Mouse (Mus musculus): ENCODE measurements around the gene Rrm2. TPM values are rescaled to one million over a fixed set of nuclear protein-coding genes. Genes with fewer than 3 reads are reported as not detected.
A peak's percentile ranks its signal among the peaks of the same experiment; 100 is the strongest.
"Not testable (repeated sequence)": the region's sequence is repeated elsewhere in the genome, so short reads cannot be mapped to it uniquely, and the experiment has no call there.

Gene Rrm2
- total RNA-seq, 2 experiments from 2014 or later, result 4.9 to 5.2 TPM

DNA sequence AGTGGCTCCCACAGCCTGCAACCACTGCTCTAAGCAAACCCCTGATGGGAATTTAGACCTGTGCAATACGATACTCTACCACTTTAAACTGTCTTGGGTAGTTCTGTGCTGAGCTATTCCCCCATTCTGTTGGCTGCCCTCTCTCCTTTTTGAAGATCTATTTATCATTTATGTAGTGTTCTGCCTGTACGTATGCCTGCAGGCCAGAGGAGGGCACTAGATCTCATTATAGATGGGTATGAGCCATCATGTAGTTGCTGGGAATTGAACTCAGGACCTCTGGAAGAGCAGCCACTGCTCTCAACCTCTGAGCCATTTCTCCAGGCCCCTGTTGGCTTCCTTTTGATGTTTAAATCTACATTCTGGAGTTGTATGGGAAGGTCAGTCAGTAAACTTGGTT is 28.9 kb downstream of the Rrm2 start:
- DNase-seq (ENCODE audit: low spot score in 2 of 2), result no peak
- intact Hi-C loops (cut with DNase I), result no loop called here

DNA sequence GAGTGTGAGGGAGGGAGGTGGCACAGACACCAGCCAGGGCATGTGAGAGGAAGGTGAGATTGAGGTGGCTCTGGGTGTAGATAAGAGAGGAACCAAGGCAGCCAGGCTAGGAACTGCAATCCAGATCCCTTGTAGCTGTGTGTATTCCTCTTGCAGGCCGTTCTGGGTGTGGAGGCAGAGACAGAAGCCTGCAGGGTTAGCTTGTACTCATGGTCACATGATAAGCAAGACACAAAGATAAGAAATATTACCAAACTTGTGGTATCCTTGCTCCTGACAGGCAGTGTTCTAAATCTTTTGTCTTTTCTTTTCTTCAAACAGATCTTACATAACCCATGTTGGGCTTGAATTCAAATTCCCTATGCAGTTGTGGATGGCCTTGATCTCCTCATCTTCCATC is 31.9 kb downstream of the Rrm2 start:
- no peak for DNase-seq (ENCODE audit: low spot score in 2 of 2)
- intact Hi-C loops (cut with DNase I), result loop anchor here (10.0 kb wide), 1 partner anchor 85 kb away; no protein-coding TSS in a partner anchor

DNA sequence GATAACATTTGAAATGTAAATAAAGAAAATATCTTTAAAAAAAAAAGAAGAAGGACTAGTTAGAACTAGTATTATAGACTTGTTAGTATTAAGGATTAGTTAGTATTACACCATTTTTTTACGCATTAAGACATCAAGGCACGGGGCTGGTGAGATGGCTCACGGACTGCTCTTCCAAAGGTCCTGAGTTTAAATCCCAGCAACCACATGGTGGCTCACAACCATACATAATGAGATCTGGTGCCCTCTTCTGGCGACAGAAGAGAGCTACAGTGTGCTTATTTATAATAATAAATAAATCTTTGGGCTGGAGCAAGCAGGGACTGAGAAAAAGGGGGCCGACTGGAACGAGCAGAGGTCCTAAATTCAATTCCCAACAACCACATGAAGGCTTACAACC is 33.5 kb downstream of the Rrm2 start:
- not testable (repeated sequence) for DNase-seq (ENCODE audit: low spot score in 2 of 2)
- intact Hi-C loops (cut with DNase I), result loop anchor here (10.0 kb wide), 1 partner anchor 83 kb away; no protein-coding TSS in a partner anchor

DNA sequence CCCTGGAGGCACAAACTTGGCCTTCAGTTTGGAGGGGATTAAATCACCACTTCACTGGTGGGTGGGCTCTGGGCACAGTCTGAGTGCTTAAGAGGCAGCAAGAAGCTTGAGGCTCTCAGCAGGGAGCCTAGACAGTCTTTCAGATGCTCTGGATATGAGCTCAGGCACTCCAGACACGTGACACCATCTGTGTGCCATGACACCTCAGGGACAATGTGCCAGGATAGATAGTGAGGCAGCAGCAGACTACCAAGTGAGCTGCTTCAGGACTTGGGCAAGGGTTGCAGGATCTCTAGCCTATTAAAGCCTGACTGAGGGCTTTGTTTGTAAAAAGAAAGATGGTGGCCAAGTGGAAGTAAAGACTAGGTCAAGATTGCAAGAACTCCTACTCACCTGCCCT is 36.3 kb downstream of the Rrm2 start:
- intact Hi-C loops (cut with DNase I), result loop anchor here (10.0 kb wide), 1 partner anchor 80 kb away; no protein-coding TSS in a partner anchor
- no peak for DNase-seq (ENCODE audit: low spot score in 2 of 2)

DNA sequence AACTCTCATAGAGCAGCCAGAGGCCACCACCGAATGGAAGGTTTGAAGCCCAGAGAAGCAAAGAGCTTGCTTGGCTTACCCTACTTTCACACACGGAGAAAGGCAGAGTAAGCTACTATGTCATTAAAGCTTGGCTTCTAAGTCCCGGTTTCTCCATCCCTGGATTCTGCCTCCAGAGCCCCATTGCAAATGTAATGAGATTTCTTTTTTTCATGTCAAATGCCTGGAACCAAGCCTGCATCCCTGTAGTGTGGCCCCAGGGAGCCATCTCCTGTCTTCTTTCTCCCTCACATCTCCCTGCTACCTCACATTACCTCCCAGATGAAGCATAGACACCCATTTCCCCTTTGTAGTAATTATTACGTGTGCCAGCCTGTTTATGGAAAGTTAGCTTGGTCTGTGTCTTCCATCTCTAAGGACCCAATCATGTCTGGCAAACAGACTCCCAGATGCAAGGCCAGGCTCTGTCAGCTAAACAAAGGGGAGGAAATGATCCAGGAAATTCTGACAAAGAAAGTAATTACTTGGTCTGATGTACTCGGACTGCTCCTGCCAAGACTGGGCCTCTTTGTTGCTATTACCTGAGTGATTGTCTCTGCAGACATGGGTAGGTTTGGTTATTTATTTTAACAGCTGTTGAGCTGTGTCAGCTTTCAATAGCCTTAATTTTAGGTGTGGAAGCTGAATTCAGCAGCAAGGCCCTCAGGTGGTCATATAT is 38.7 kb downstream of the Rrm2 start:
- DNase-seq (ENCODE audit: low spot score in 2 of 2), result no peak
- intact Hi-C loops (cut with DNase I), result loop anchor here (10.0 kb wide), 1 partner anchor 78 kb away; no protein-coding TSS in a partner anchor

DNA sequence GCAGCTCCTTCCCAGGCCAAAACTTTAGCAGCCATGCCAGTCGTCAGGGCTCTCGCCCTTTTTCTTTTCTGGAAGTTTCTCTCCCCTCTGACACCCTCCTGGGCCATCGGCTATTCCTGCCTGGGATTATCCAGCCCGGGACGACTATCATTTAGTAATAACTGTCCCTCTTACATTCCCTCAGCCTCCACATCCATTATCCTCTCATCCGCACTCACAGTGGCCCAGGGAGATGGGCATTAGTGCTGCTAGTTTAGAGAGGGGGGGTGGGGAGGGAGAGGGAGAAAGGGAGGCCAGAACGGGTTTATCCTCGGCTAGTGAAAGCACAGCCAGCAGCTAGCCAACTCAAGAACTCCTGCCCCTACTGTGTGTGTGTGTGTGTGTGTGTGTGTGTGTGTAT is 39.3 kb downstream of the Rrm2 start:
- no peak for DNase-seq (ENCODE audit: low spot score in 2 of 2)
- intact Hi-C loops (cut with DNase I), result loop anchor here (10.0 kb wide), 1 partner anchor 78 kb away; no protein-coding TSS in a partner anchor

DNA sequence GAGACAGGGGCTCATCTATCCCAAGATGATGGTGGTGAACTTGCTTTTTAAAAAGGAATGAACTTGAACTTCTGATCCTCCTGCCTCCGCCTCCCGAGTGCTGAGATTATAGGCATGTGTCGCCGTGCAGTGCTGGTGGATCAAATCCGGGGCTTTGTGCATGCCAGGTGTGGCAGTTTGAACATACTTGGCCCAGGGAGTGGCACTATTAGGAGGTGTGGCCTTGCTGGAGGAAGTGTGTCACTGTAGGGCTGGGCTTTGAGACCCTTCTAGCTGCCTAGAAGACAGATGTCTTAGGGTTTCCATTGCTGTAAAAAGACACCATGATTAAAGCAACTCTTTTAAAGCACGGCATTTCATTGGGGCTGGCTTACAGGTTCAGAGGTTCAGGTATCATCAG is 42.5 kb downstream of the Rrm2 start:
- DNase-seq (ENCODE audit: low spot score in 2 of 2), result no peak
- intact Hi-C loops (cut with DNase I), result no loop called here

GRCm38 (mm10) chr12:24753680-24754079 is 45.6 kb downstream of the Rrm2 start:
- intact Hi-C loops (cut with DNase I), result no loop called here
- DNase-seq (ENCODE audit: low spot score in 2 of 2), result no peak

GRCm38 (mm10) chr12:24754693-24755092 is 46.7 kb downstream of the Rrm2 start:
- intact Hi-C loops (cut with DNase I), result no loop called here
- DNase-seq (ENCODE audit: low spot score in 2 of 2), result peak in 1 of 2 experiments; percentile 7

GRCm38 (mm10) chr12:24755471-24755870 is 47.4 kb downstream of the Rrm2 start:
- DNase-seq (ENCODE audit: low spot score in 2 of 2), result no peak
- intact Hi-C loops (cut with DNase I), result no loop called here

DNA sequence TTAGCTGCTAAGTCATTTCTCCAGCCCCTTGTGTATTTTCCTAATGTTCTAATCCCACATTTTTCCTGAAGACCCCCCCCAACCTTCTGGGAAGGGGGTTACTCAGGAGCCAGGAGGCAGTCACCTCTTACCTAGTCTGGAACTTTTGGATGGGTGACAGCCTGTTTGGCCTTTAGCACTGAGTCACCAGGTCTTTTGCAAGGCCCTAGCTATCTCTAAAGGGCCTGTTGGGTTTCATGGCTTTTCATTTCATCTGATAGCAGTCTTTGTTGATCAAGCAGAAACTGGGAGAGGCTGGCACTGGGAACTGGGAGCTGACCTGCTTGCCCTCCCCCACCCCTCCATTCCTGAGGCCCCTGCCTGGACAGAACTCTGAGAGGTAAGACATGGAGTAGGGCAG is 49.3 kb downstream of the Rrm2 start:
- no peak for DNase-seq (ENCODE audit: low spot score in 2 of 2)
- intact Hi-C loops (cut with DNase I), result no loop called here

- intact Hi-C loops (cut with DNase I), result no loop called here
- peak; percentile 62 to 79 for DNase-seq (ENCODE audit: low spot score in 2 of 2)
These were observed 50.3 kb downstream of the Rrm2 start for GRCm38 (mm10) chr12:24758374-24758773.

DNA sequence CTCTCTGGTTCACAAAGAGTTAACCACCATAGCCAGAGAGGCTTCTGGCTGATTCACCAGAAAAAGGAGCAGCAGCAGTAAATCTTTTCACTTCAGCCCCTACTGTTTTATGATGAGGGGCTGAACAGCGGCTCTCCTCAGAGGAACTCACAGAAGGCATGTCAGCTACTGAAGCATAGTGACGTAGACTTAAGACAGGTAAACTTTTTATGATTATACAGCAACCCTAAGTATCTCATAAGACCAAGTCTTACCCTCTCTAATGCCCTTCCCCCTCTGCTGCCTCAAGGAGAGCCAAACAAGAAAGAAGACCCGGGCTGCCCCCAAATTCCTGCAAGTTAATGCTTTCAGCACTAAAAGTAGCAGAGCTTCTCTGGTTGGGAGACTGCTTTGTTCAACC is 54.2 kb downstream of the Rrm2 start:
- intact Hi-C loops (cut with DNase I), result no loop called here
- no peak for DNase-seq (ENCODE audit: low spot score in 2 of 2)

Other genes starting within 250 kb of the Rrm2 start
- 10 to 100 TPM; 30.5 to 32.6 TPM for gene Taf1b, start 209.9 kb upstream of the Rrm2 start, total RNA-seq (2021)
- 10 to 100 TPM; 10.8 to 11.0 TPM for gene Grhl1, start 136.0 kb upstream of the Rrm2 start, total RNA-seq (2021)
- 1 to 10 TPM; 5.3 to 6.7 TPM for gene Klf11, start 57.0 kb upstream of the Rrm2 start, total RNA-seq (2021)
- 1 to 10 TPM; 9.9 to 10.0 TPM for gene Cys1, start 26.4 kb upstream of the Rrm2 start, total RNA-seq (2021)
- 10 to 100 TPM; 60.7 to 68.0 TPM for gene Mboat2, start 122.6 kb downstream of the Rrm2 start, total RNA-seq (2021)